ENCODE assay signal across 47 mouse cellular contexts in the genomic region with DNA sequence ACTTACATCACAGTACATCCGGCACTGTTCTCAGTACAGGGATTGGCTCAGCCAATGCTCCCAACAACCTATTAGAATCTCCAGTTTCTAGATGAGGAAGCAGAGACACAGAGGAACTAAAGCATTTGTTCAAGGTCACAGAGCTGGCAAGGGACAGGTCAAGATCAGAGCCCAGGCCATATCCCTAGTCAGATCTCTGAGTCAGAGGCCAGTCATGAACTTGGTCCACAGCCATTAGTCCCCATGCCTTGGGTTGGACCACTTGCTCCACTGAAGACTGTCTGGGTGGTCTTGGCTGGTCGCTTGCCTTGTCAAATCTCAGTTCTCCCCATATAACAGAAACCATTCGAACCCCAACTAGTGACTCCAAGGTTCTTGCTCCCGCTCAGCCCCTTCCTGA. TPM values are rescaled to one million over a fixed set of nuclear protein-coding genes. Genes with fewer than 3 reads are reported as not detected.
"Had no signal": no experiment of that assay in that cellular context is flagged by ENCODE, and none has a peak within 500 bp of the region (broad histone marks: within the 10 kb centered on the region; RNA-seq: fewer than 3 reads in every experiment).

No protein-coding gene starts in this region.

- H3K9me3 ChIP-seq: limb, embryonic 10.5 days; limb, embryonic 12.5 days; limb, embryonic 13.5 days; limb, embryonic 15.5 days; liver, embryonic 12.5 days; liver, embryonic 13.5 days; liver, embryonic 15.5 days; lung, embryonic 15.5 days; megakaryocyte, embryonic 14.5 days; midbrain, embryonic 10.5 days; midbrain, embryonic 12.5 days; midbrain, embryonic 13.5 days; midbrain, embryonic 15.5 days; neural tube, embryonic 12.5 days had no signal

- ATAC-seq: liver, embryonic 12.5 days; liver, postnatal 0 days; lung, postnatal 0 days; midbrain, embryonic 13.5 days; midbrain, embryonic 15.5 days; midbrain, embryonic 16.5 days had no signal

- H3K4me1 ChIP-seq: liver, embryonic 12.5 days; liver, embryonic 13.5 days; liver, embryonic 15.5 days; midbrain, embryonic 12.5 days; midbrain, embryonic 13.5 days had no signal

- H3K4me2 ChIP-seq: limb, embryonic 12.5 days; limb, embryonic 13.5 days; limb, embryonic 15.5 days; liver, embryonic 11.5 days; liver, embryonic 12.5 days; liver, embryonic 13.5 days; liver, embryonic 15.5 days; lung, embryonic 14.5 days; lung, embryonic 15.5 days; midbrain, embryonic 11.5 days; midbrain, embryonic 12.5 days; midbrain, embryonic 13.5 days; midbrain, embryonic 15.5 days; neural tube, embryonic 12.5 days had no signal

- H3K27ac ChIP-seq: limb, embryonic 10.5 days; limb, embryonic 12.5 days; limb, embryonic 13.5 days; limb, embryonic 15.5 days; liver, embryonic 12.5 days; liver, embryonic 13.5 days; liver, embryonic 14.5 days; liver, embryonic 15.5 days; lung, embryonic 15.5 days; midbrain, embryonic 10.5 days; midbrain, embryonic 12.5 days; midbrain, embryonic 13.5 days; midbrain, embryonic 15.5 days; neural tube, embryonic 12.5 days had no signal

- H3K36me3 ChIP-seq: limb, embryonic 10.5 days; limb, embryonic 12.5 days; limb, embryonic 13.5 days; limb, embryonic 15.5 days; liver, embryonic 12.5 days; liver, embryonic 13.5 days; liver, embryonic 15.5 days; lung, embryonic 15.5 days; midbrain, embryonic 10.5 days; midbrain, embryonic 12.5 days; midbrain, embryonic 13.5 days; midbrain, embryonic 15.5 days; neural tube, embryonic 12.5 days had no signal

- H3K9ac ChIP-seq: limb, embryonic 12.5 days; limb, embryonic 13.5 days; limb, embryonic 15.5 days; liver, embryonic 12.5 days; liver, embryonic 13.5 days; liver, embryonic 14.5 days; liver, embryonic 15.5 days; liver, postnatal 0 days; lung, embryonic 14.5 days; lung, embryonic 15.5 days; midbrain, embryonic 12.5 days; midbrain, embryonic 13.5 days; midbrain, embryonic 15.5 days; neural tube, embryonic 12.5 days had no signal

- DNase-seq: left cerebral cortex, postnatal 4 days; liver; liver, embryonic 13.5 days; liver, postnatal 0 days; lung, adult 18-20 months; lung, adult 2 months; lung, embryonic 14.5 days; lung, postnatal 10 days; lung, postnatal 14 days; lung, postnatal 36 days; lung, postnatal 4 days; midbrain, embryonic 14.5 days had no signal

- H3K27me3 ChIP-seq: lung, embryonic 15.5 days; midbrain, embryonic 12.5 days; midbrain, embryonic 13.5 days; midbrain, embryonic 15.5 days; neural tube, embryonic 12.5 days had no signal

- H3K4me3 ChIP-seq: limb, embryonic 10.5 days; limb, embryonic 12.5 days; limb, embryonic 13.5 days; limb, embryonic 15.5 days; liver, embryonic 12.5 days; liver, embryonic 13.5 days; liver, embryonic 15.5 days; lung, embryonic 15.5 days; megakaryocyte, embryonic 14.5 days; midbrain, embryonic 10.5 days; midbrain, embryonic 12.5 days; midbrain, embryonic 13.5 days; midbrain, embryonic 15.5 days; myocyte; neural tube, embryonic 12.5 days had no signal

RNA-seq across cellular contexts. Expression of a gene that starts 1.3 kb away (rescaled TPM):
- total RNA-seq: megakaryocyte-erythroid progenitor cell, adult 5-6 weeks had no signal

RNA-seq across cellular contexts. Expression of a gene that starts 17.6 kb away (rescaled TPM):
- total RNA-seq: left cerebral cortex, postnatal 14 days; left cerebral cortex, postnatal 25 days; left cerebral cortex, postnatal 36 days; left cerebral cortex, postnatal 4 days; liver, adult 2 months; megakaryocyte progenitor cell, adult 5-6 weeks; megakaryocyte, adult 5-6 weeks; megakaryocyte-erythroid progenitor cell, adult 5-6 weeks; midbrain, postnatal 0 days; monocyte, adult 5-6 weeks had no signal
- polyA plus RNA-seq: limb, embryonic 10.5 days; limb, embryonic 11.5 days; limb, embryonic 12.5 days; limb, embryonic 13.5 days; limb, embryonic 14.5 days; limb, embryonic 15.5 days; liver, adult 2 months; liver, embryonic 11.5 days; liver, embryonic 12.5 days; liver, embryonic 13.5 days; liver, embryonic 14.5 days; liver, embryonic 15.5 days; liver, embryonic 16.5 days; liver, postnatal 0 days; lung, adult 2 months; lung, embryonic 14.5 days; lung, embryonic 15.5 days; lung, embryonic 16.5 days; lung, postnatal 0 days; macrophage; midbrain, embryonic 10.5 days; midbrain, embryonic 11.5 days; midbrain, embryonic 12.5 days; midbrain, embryonic 13.5 days; midbrain, embryonic 14.5 days; midbrain, embryonic 15.5 days; midbrain, embryonic 16.5 days; midbrain, postnatal 0 days; myocyte; neural tube, embryonic 11.5 days; neural tube, embryonic 12.5 days had no signal

RNA-seq across cellular contexts. Expression of a gene that starts 50.9 kb away (rescaled TPM):
- total RNA-seq: left cerebral cortex, postnatal 10 days; left cerebral cortex, postnatal 14 days; left cerebral cortex, postnatal 25 days; left cerebral cortex, postnatal 36 days; left cerebral cortex, postnatal 4 days; liver, adult 2 months; megakaryocyte progenitor cell, adult 5-6 weeks; megakaryocyte, adult 5-6 weeks; megakaryocyte-erythroid progenitor cell, adult 5-6 weeks; midbrain, postnatal 0 days; monocyte, adult 5-6 weeks had no signal
- polyA plus RNA-seq: limb, embryonic 10.5 days; limb, embryonic 11.5 days; limb, embryonic 12.5 days; limb, embryonic 13.5 days; limb, embryonic 14.5 days; limb, embryonic 15.5 days; liver, adult 2 months; liver, embryonic 11.5 days; liver, embryonic 12.5 days; liver, embryonic 13.5 days; liver, embryonic 14.5 days; liver, embryonic 15.5 days; liver, embryonic 16.5 days; liver, postnatal 0 days; lung, adult 2 months; lung, embryonic 14.5 days; lung, embryonic 15.5 days; lung, embryonic 16.5 days; lung, postnatal 0 days; macrophage; midbrain, embryonic 10.5 days; midbrain, embryonic 11.5 days; midbrain, embryonic 12.5 days; midbrain, embryonic 13.5 days; midbrain, embryonic 14.5 days; midbrain, embryonic 15.5 days; midbrain, embryonic 16.5 days; midbrain, postnatal 0 days; myocyte; neural tube, embryonic 11.5 days; neural tube, embryonic 12.5 days had no signal
